Mouse (Mus musculus) CH12.LX (cell line): ENCODE data around the gene Eva1b. TPM values are rescaled to one million over a fixed set of nuclear protein-coding genes. Genes with fewer than 3 reads are reported as not detected.

Experiments
- DNase-seq: peaks from one replicate; pipeline ENCODE4 v3.0.0-alpha.2; 2013; ENCODE audit errors: extremely low read depth
- H3K27ac ChIP-seq: 2 replicates; pipeline ENCODE4 v1.5.1; 2012; ENCODE audit warnings: low read depth, mild to moderate bottlenecking, control low read depth, moderate library complexity; ENCODE audit not compliant: insufficient read depth
- H3K27me3 ChIP-seq: replicated peaks from 2 replicates; pipeline ENCODE3; 2012; ENCODE audit warnings: inconsistent platforms
- H3K36me3 ChIP-seq, 2 experiments: replicated peaks in 1 of 2; 2 replicates each; pipeline versions ENCODE3 to v1.6.1; 2012; ENCODE audit warnings: inconsistent platforms in 1 of 2, low read length in 1 of 2, mild to moderate bottlenecking in 1 of 2, mixed read lengths in 1 of 2, moderate library complexity in 1 of 2; ENCODE audit not compliant: control insufficient read depth in 1 of 2, insufficient read depth in 1 of 2
- H3K4me1 ChIP-seq, 2 experiments: 2 replicates each; pipeline ENCODE4 v1.6.1; 2012; ENCODE audit warnings: inconsistent platforms in 1 of 2, moderate library complexity in 1 of 2; ENCODE audit not compliant: insufficient read depth in 2 of 2, control insufficient read depth in 1 of 2
- H3K4me2 ChIP-seq: 2 replicates; pipeline ENCODE4 v1.6.1; 2012; ENCODE audit warnings: low read depth, mild to moderate bottlenecking, control low read depth; ENCODE audit not compliant: poor library complexity, insufficient read depth, severe bottlenecking
- H3K4me3 ChIP-seq, 3 experiments: fragments of 150-350 bp in 1 of 3; sonication (generic) in 1 of 3; replicated peaks in 1 of 3; 2 replicates each; pipeline versions ENCODE3 to v1.5.1; 2011 to 2012; ENCODE audit warnings: low read depth in 2 of 3, low read length in 2 of 3, mild to moderate bottlenecking in 2 of 3, moderate library complexity in 2 of 3, control low read depth in 1 of 3, improper control_type of control experiment in 1 of 3, inconsistent platforms in 1 of 3, mixed read lengths in 1 of 3; ENCODE audit not compliant: poor library complexity in 1 of 3
- H3K79me2 ChIP-seq: replicated peaks from 2 replicates; pipeline ENCODE4 v1.6.1; 2012; ENCODE audit warnings: mild to moderate bottlenecking, moderate library complexity; ENCODE audit not compliant: control insufficient read depth, poor library complexity, insufficient read depth, severe bottlenecking; ENCODE audit errors: extremely low read depth
- H3K9ac ChIP-seq: 2 replicates; pipeline ENCODE4 v1.6.1; 2012; ENCODE audit warnings: low read depth, mild to moderate bottlenecking, control low read depth, moderate library complexity; ENCODE audit not compliant: insufficient read depth
- H3K9me3 ChIP-seq: replicated peaks from 2 replicates; pipeline ENCODE3; 2012; ENCODE audit warnings: low read length, inconsistent platforms, mixed read lengths
- BHLHE40 ChIP-seq: IDR thresholded peaks from 2 replicates; pipeline ENCODE4 v1.6.1; 2011; ENCODE audit warnings: mild to moderate bottlenecking, low read depth, low read length, improper control_type of control experiment
- CHD2 ChIP-seq: IDR thresholded peaks from 2 replicates; pipeline ENCODE4 v1.6.1; 2011; ENCODE audit warnings: low read length, improper control_type of control experiment
- CTCF ChIP-seq, 2 experiments: IDR thresholded peaks in 1 of 2; conservative IDR thresholded peaks in 1 of 2; 2 replicates each; pipeline ENCODE4 v1.5.1; 2011 to 2012; ENCODE audit warnings: low read depth in 2 of 2, low read length in 2 of 2, improper control_type of control experiment in 1 of 2, inconsistent platforms in 1 of 2, mild to moderate bottlenecking in 1 of 2, moderate library complexity in 1 of 2
- ELF1 ChIP-seq: IDR thresholded peaks from 2 replicates; pipeline ENCODE4 v1.6.1; 2014; ENCODE audit warnings: low read depth, mild to moderate bottlenecking, inconsistent platforms, low read length, improper control_type of control experiment
- EP300 ChIP-seq: IDR thresholded peaks from 2 replicates; pipeline ENCODE4 v1.6.1; 2011; ENCODE audit warnings: low read length, improper control_type of control experiment
- GABPA ChIP-seq: IDR thresholded peaks from 2 replicates; pipeline ENCODE4 v1.6.1; 2012; ENCODE audit warnings: low read depth, low read length, improper control_type of control experiment, inconsistent platforms; ENCODE audit not compliant: insufficient replicate concordance
- HCFC1 ChIP-seq: IDR thresholded peaks from 2 replicates; pipeline ENCODE4 v1.6.1; 2012; ENCODE audit warnings: low read depth, mild to moderate bottlenecking, inconsistent platforms, low read length, improper control_type of control experiment
- JUN ChIP-seq: IDR thresholded peaks from 2 replicates; pipeline ENCODE4 v1.6.1; 2011; ENCODE audit warnings: low read depth, mild to moderate bottlenecking, low read length, improper control_type of control experiment, moderate library complexity; ENCODE audit not compliant: insufficient read depth
- KAT2A ChIP-seq: IDR thresholded peaks from 2 replicates; pipeline ENCODE4 v1.6.1; 2012; ENCODE audit warnings: low read length, improper control_type of control experiment, inconsistent platforms; ENCODE audit not compliant: insufficient replicate concordance
- MAFK ChIP-seq: IDR thresholded peaks from 2 replicates; pipeline ENCODE4 v1.6.1; 2011; ENCODE audit warnings: low read length, improper control_type of control experiment; ENCODE audit not compliant: insufficient replicate concordance
- MAX ChIP-seq: IDR thresholded peaks from 2 replicates; pipeline ENCODE4 v1.6.1; 2011; ENCODE audit warnings: low read length, improper control_type of control experiment
- MAZ ChIP-seq: IDR thresholded peaks from 2 replicates; pipeline ENCODE4 v1.6.1; 2012; ENCODE audit warnings: low read depth, mild to moderate bottlenecking, inconsistent platforms, low read length, improper control_type of control experiment, moderate library complexity
- MEF2A ChIP-seq: IDR thresholded peaks from 2 replicates; pipeline ENCODE4 v1.6.1; 2014; ENCODE audit warnings: low read depth, mild to moderate bottlenecking, inconsistent platforms, low read length, improper control_type of control experiment, borderline replicate concordance
- NELFE ChIP-seq: IDR thresholded peaks from 2 replicates; pipeline ENCODE4 v1.6.1; 2011; ENCODE audit warnings: low read depth, low read length, improper control_type of control experiment
- NRF1 ChIP-seq: IDR thresholded peaks from 2 replicates; pipeline ENCODE4 v1.6.1; 2014; ENCODE audit warnings: low read depth, mild to moderate bottlenecking, inconsistent platforms, low read length, improper control_type of control experiment, moderate library complexity
- POLR2AphosphoS2 ChIP-seq: IDR thresholded peaks from 2 replicates; pipeline ENCODE4 v1.6.1; 2011; ENCODE audit warnings: low read depth, low read length, improper control_type of control experiment
- RAD21 ChIP-seq: IDR thresholded peaks from 2 replicates; pipeline ENCODE4 v1.6.1; 2011; ENCODE audit warnings: low read depth, mild to moderate bottlenecking, low read length, improper control_type of control experiment, moderate library complexity
- SIN3A ChIP-seq: IDR thresholded peaks from 2 replicates; pipeline ENCODE4 v1.6.1; 2012; ENCODE audit warnings: low read length, improper control_type of control experiment, inconsistent platforms
- SMC3 ChIP-seq: IDR thresholded peaks from 2 replicates; pipeline ENCODE4 v1.6.1; 2011; ENCODE audit warnings: low read depth, low read length, improper control_type of control experiment
- TBP ChIP-seq: conservative IDR thresholded peaks from 2 replicates; pipeline ENCODE4 v1.6.1; 2011; ENCODE audit warnings: low read depth, low read length, improper control_type of control experiment
- TCF12 ChIP-seq: IDR thresholded peaks from 2 replicates; pipeline ENCODE4 v1.6.1; 2014; ENCODE audit warnings: low read depth, mild to moderate bottlenecking, inconsistent platforms, low read length, improper control_type of control experiment
- UBTF ChIP-seq: IDR thresholded peaks from 2 replicates; pipeline ENCODE4 v1.6.1; 2012; ENCODE audit warnings: low read depth, mild to moderate bottlenecking, inconsistent platforms, low read length, improper control_type of control experiment, moderate library complexity
- USF1 ChIP-seq: IDR thresholded peaks from 2 replicates; pipeline ENCODE4 v1.6.1; 2014; ENCODE audit warnings: low read depth, mild to moderate bottlenecking, inconsistent platforms, low read length, improper control_type of control experiment
- USF2 ChIP-seq: conservative IDR thresholded peaks from 2 replicates; pipeline ENCODE4 v1.6.1; 2011; ENCODE audit warnings: low read depth, low read length, improper control_type of control experiment
- ZKSCAN1 ChIP-seq: IDR thresholded peaks from 2 replicates; pipeline ENCODE4 v1.6.1; 2012; ENCODE audit warnings: low read depth, inconsistent platforms, low read length, improper control_type of control experiment, borderline replicate concordance
- ZMIZ1 ChIP-seq: IDR thresholded peaks from 2 replicates; pipeline ENCODE4 v1.6.1; 2012; ENCODE audit warnings: low read depth, mild to moderate bottlenecking, inconsistent platforms, low read length, improper control_type of control experiment
- ZNF384 ChIP-seq: IDR thresholded peaks from 2 replicates; pipeline ENCODE4 v1.6.1; 2012; ENCODE audit warnings: low read depth, low read length, improper control_type of control experiment, inconsistent platforms
- dilution Hi-C: fragments of 300-500 bp; cut with MboI; formaldehyde crosslinking; loops from 2 replicates; pipeline ENCODE4 v1.14.3; 2020; ENCODE audit warnings: low sequenced_read_pairs; ENCODE audit not compliant: extremely low pct_unique_long_range_greater_than_20kb, extremely low pct_ligation_motif_present
- in situ Hi-C: fragments of 300-500 bp; cut with MboI; formaldehyde crosslinking; loops from 3 replicates; pipeline ENCODE4 v1.14.3; 2019; ENCODE audit warnings: low sequenced_read_pairs, low pct_ligation_motif_present, low pct_unique_long_range_greater_than_20kb, mixed read lengths
- polyA plus RNA-seq: library from polyadenylated mRNA; unstranded; fragments of >175 nt; gene quantifications from 2 replicates; pipeline ENCODE4 v1.2.1, GENCODE M21; 2012; ENCODE audit warnings: low read depth; ENCODE audit not compliant: insufficient read length
- total RNA-seq, 2 experiments: library from RNA; depleted of rRNA; stranded (reverse); fragments of 300-350 nt in 1 of 2; fragments of >200 nt in 1 of 2; gene quantifications; 2 replicates each; pipeline ENCODE4 v1.2.3; 2012 to 2014

The Eva1b gene
- total and polyA plus RNA-seq, 3 experiments, result 0.97 to 4.3 (median 1.3) TPM

GRCm38 (mm10) chr4:126113243-126113642 lies 34.3 kb upstream of the Eva1b start:
- DNase-seq, result no peak
- Histone ChIP-seq H3K27ac (no peak overlapping the region), H3K4me2 (no peak overlapping the region), H3K9ac (no peak overlapping the region), H3K4me1 (peaks cover 20 to 59% of the 10 kb centered on the region in 2 experiments), H3K27me3 (no peaks in the 10 kb centered on the region), H3K9me3 (no peaks in the 10 kb centered on the region), H3K4me3 (no peak overlapping the region), H3K36me3 (peaks cover 30 to 58% of the 10 kb centered on the region in 2 experiments), H3K79me2 (peaks cover 28% of the 10 kb centered on the region)
- TF ChIP-seq RAD21 (no peak), MAZ (no peak), GABPA (no peak), CTCF (conservative IDR thresholded peaks at IDR 0.05 in 1 of 2, IDR thresholded peaks at IDR 0.05 in 1 of 2; ENCODE audit: low read depth in 2 of 2, low read length in 2 of 2) (no peak), TBP (no peak), USF1 (no peak), CHD2 (no peak), JUN (no peak), MEF2A (no peak), NRF1 (no peak), EP300 (no peak), USF2 (no peak), ELF1 (no peak), SIN3A (no peak), SMC3 (no peak), UBTF (no peak), NELFE (no peak)
- dilution Hi-C loops (no loop called here), in situ Hi-C loops (loop anchor here (5.0 kb wide), 1 partner anchor 36 kb away; no protein-coding TSS in a partner anchor)

GRCm38 (mm10) chr4:126113943-126114342 lies 33.6 kb upstream of the Eva1b start:
- Histone ChIP-seq H3K4me1 (peaks cover 15 to 52% of the 10 kb centered on the region in 2 experiments), H3K4me3 (no peak overlapping the region), H3K36me3 (peaks cover 37 to 60% of the 10 kb centered on the region in 2 experiments), H3K4me2 (no peak overlapping the region), H3K27me3 (no peaks in the 10 kb centered on the region), H3K27ac (no peak overlapping the region), H3K9me3 (no peaks in the 10 kb centered on the region), H3K79me2 (peaks cover 21% of the 10 kb centered on the region), H3K9ac (no peak overlapping the region)
- dilution Hi-C loops, result no loop called here
- no peak for TF ChIP-seq BHLHE40
- no peak for TF ChIP-seq POLR2AphosphoS2
- no peak for TF ChIP-seq GABPA
- no peak for TF ChIP-seq MAFK
- TF ChIP-seq CTCF (conservative IDR thresholded peaks at IDR 0.05 in 1 of 2, IDR thresholded peaks at IDR 0.05 in 1 of 2; ENCODE audit: low read depth in 2 of 2, low read length in 2 of 2), result peak in 1 of 2 experiments; percentile 69; a peak in 2 of 4 replicates
- TF ChIP-seq TCF12, result no peak
- TF ChIP-seq MAX, result no peak
- no peak for TF ChIP-seq ZMIZ1
- TF ChIP-seq ZKSCAN1, result no peak
- no peak for TF ChIP-seq KAT2A
- no peak for TF ChIP-seq USF2
- no peak for TF ChIP-seq ZNF384
- no peak for TF ChIP-seq ELF1
- peak; percentile 67 for TF ChIP-seq SMC3
- TF ChIP-seq TBP, result no peak
- no peak for TF ChIP-seq HCFC1
- TF ChIP-seq UBTF, result no peak
- TF ChIP-seq RAD21, result peak; percentile 59
- TF ChIP-seq NRF1, result no peak
- in situ Hi-C loops, result loop anchor here (5.0 kb wide), 1 partner anchor 37 kb away; no protein-coding TSS in a partner anchor
- DNase-seq, result peak; percentile 47
